Mouse (Mus musculus) right cerebral cortex, adult 2 months (tissue): ENCODE measurements around the gene Pik3c2a.

ENCODE experiments used
- DNase-seq, 2 experiments: peaks; one replicate each; pipeline ENCODE4 v3.0.0; 2021 to 2022; ENCODE audit warnings: low spot score in 2 of 2

Gene Pik3c2a

DNA sequence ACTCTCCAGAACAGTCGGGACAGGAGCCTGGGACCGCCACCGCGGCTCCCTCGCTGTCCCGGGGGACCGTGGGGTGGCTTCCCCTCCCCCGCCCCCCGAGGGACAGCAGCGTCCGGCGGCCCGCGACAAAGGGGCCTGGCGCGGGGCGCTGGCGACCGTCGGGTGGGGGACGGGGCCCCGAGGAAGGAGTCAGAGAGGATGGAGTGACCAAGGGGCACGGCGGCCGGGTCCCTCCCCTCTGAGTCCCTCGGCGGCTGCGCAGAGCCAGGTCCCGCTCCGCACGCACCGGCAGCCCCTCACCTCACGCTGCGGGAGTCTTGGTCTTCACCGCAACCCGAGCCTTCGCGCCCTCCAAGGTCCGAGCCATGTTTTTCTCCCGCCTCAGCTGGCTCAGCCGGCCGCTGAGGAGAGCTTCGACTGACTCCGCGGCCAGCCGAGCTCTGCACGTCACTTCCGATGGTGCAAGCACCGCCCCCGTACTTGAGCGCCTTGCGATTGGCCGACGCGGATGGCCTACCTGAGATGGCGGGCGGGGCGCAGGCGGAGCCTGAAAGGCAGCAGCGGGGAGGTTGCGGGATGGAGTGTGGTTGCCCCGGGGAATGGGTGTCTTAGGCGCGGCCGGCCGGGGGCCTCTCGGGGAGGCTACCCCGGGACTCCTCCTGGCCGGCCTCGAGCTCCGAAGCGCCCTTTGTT, at the start of gene Pik3c2a:
Gene Pik3c2a (minus strand): TSS at position 446 of the 693 bp plus-strand sequence.
- DNase-seq: peak; percentile 96 to 97

- no peak for DNase-seq
Measured at GRCm38 (mm10) chr7:116491113-116491512, 47.9 kb upstream of the Pik3c2a start.

DNA sequence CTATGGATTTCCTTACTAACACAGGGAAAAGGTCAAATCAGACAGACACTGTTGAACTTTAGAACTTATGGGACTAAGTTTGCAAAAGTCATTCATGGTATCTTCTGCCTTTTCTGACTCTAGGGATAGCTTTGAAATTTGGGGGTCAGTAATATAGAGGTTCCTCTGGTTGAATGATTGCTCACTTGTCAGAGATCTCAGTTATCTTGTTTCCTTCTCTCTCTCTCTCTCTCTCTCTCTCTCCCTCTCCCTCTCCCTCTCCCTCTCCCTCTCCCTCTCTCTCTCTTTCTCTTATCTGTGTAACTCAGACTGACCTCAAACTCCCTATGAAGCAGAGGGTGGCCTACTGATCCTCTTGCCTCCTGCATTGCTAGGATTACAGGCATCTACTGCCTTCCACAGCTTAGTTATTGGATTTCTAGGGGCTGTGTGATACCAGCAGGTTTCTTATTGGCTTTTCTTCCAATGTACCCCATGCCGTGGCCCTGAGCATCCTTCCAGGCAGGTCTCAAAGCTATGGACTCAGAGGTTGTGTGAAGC, 41.9 kb upstream of the Pik3c2a start:
- no peak for DNase-seq

DNA sequence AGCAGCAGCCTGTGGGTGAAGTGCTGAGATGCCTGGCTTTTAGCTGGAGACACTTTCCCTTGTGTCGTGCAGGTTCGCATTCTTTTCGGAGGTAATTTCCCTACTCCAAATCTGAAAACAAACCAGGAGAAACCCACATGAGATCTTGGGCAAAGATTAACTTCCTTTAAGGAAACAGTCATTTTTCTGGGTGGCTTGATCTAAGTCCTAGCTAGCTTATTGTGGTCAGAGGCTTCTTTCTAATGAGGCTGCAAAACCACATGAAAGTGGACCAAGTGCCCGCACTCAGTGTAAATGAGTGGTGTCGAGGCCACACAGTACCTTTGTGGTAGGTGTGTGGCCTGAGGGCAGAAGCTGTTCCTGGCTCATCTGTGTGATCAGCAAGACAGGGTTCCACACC, 41.0 kb upstream of the Pik3c2a start:
- no peak for DNase-seq

DNA sequence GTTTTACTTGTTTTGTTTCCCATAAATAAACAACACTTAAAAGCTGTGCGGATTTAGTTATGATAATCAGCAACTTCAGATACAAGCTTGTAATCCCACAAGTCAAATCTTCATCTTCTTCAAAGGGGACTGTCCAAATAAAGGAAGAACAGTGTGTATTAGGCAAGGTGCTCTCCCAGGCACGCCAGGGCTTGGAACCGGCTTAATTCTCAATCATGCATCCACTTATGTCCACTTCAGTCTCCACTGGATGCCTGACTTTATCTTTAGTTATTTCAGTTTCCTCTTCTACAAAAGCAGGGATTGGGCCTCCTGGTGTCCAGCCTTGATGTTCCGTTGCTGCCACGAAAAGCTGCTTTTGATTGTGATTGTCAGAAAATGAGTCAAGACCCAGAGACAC, 40.5 kb upstream of the Pik3c2a start:
- no peak for DNase-seq

- DNase-seq: no peak
Measured at GRCm38 (mm10) chr7:116483106-116483505, 39.9 kb upstream of the Pik3c2a start.

- DNase-seq: no peak
Measured at GRCm38 (mm10) chr7:116476264-116476663, 33.0 kb upstream of the Pik3c2a start.

DNA sequence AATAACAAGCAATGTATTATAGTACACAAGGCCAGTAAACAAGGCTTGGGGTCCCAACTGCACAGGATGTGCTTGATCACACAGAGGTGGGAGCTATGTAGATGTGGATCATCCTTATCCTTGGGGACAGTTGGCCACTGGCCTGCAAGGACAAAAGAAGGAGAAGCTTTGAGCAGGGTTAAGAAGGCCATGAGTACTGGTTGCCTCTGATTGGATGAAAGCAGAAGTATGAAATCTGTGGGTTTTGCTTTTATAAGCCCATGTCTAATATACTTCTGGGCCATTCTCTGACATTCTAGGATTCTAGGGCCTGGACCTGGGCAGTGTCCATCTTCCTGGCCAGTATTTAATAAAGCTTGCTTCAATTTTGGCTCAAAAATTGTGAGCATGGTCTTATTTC, 32.6 kb upstream of the Pik3c2a start:
- DNase-seq: no peak

DNA sequence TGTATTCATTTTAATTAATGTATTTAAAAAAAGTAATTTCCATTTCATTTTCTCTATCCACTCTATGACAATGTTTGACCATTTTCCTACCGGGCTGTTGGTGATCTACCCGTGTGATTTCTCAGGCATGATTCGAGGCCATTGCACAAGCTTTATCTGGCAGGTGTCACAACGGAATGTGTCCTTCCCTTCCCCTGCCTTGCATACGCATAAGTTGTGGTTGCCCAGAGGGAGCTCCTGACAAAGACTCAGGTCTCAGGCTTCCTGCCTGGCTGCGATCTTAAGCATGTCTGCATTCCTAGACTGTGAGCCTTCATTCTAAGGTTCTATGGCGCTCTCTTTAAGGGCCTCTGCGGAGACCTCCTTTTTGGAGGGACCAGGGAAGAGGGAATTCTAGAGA, 18.9 kb upstream of the Pik3c2a start:
- DNase-seq: no peak

- peak; percentile 12 to 14 for DNase-seq
Measured at GRCm38 (mm10) chr7:116458985-116459441, 15.8 kb upstream of the Pik3c2a start.

DNA sequence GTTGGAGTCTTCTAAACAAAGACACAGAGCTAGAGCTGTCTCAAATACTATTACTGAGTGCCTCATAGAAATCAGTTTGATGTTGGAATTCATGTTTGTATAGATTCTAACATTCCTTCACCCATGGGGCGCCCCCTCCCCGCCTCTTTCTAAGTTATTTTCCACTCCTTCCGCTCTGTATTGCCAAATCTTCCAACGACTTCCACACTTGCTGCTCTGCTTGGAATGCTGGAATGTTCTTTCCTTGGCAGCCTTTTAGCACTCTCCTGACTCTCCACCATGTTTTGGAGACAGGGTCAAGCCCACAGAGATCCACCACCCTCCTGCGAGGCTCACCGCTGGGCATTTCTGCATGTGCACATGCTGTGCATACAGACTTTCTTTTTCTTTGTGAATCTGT, 14.1 kb upstream of the Pik3c2a start:
- no peak for DNase-seq

- no peak for DNase-seq
Measured at GRCm38 (mm10) chr7:116456964-116457363, 13.7 kb upstream of the Pik3c2a start.

GRCm38 (mm10) chr7:116446645-116447044, 3.4 kb upstream of the Pik3c2a start:
- no peak for DNase-seq

DNA sequence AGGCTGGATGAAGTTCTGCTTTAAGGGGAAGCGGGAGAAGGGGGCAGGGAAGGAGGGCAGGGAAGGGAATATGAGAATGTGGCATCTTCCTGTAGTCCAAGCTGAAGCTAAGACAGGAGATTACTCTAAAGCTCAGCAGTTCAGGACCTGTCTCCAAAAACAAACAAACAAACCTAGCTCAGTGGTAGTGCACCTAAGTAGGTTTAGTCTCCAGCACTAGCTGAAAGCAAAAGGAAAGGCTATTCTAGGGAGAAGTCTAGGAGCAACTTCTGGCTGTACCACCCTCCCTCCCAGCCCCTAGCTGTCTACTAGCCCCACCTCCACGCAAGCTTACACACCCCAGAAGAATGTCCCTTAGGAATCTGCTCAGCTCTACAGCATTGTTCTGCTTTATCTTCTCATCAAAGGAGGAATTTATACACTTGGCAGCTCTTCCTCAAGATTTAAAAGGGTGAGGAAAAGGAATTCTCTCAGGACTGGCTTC, 1.1 kb upstream of the Pik3c2a start:
- no peak for DNase-seq

GRCm38 (mm10) chr7:116443697-116444325, 562 bp upstream of the Pik3c2a start:
- peak in 1 of 2 experiments; percentile 36 for DNase-seq

GRCm38 (mm10) chr7:116442226-116442625, 1.0 kb downstream of the Pik3c2a start:
- no peak for DNase-seq

GRCm38 (mm10) chr7:116441346-116441745, 1.9 kb downstream of the Pik3c2a start:
- no peak for DNase-seq

DNA sequence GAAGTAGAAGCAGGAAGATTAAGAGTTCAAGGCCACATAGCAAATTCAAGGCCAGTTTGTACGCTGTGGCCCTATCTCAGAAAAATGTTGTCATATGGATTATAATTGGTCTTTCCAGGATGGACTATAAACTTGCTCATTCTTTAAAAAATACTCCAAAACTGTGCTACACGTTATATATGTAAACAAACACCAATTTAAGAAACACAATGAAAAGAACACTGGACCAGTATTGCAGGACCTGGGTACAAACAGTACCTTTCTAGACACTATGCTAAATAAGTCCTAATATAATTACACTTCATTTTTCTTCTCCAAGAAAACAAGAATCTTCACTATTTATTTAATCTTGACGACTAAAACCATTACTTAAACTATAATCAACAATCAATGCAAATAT, 11.6 kb downstream of the Pik3c2a start:
- no peak for DNase-seq

- DNase-seq: no peak
Measured at GRCm38 (mm10) chr7:116430926-116431325, 12.3 kb downstream of the Pik3c2a start.

DNA sequence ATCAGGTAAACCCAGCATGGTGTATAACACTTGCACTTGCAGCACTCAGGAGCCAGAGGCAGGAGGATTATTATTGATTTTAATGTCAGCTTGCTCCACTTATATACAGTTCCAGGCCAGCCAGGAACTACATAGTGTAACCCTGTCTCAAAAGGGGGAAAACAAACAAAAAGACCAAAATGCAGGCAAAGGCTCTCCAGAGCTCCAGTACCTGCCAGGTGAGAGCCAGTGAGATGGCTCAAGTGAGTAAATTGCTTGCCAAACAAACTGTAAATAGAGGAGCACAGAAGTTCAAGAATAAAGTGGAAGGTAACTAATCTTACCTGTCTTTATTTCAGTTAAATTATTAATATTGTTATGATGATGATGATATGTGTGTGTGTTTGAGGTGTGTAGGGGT, 16.0 kb downstream of the Pik3c2a start:
- DNase-seq: no peak

GRCm38 (mm10) chr7:116425771-116426170, 17.5 kb downstream of the Pik3c2a start:
- no peak for DNase-seq

DNA sequence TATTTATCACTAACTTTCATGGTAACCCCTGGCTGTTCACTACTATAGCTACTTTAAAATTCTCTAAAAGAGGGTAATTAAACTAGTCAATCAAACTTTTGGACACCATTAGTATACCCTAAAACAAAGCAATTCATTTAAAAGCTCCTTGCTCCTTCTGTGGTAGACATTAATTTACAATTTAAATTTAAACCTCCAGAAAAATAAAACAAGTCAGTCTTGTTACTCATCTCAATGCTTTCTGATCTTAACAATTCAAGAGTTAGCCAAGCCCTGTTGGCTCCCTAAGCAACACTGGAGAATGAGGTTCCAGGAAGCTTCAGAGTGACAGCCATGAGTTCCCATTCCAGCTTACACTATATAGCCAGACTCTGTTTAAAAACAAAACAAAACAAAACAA, 22.2 kb downstream of the Pik3c2a start:
- DNase-seq: no peak

DNA sequence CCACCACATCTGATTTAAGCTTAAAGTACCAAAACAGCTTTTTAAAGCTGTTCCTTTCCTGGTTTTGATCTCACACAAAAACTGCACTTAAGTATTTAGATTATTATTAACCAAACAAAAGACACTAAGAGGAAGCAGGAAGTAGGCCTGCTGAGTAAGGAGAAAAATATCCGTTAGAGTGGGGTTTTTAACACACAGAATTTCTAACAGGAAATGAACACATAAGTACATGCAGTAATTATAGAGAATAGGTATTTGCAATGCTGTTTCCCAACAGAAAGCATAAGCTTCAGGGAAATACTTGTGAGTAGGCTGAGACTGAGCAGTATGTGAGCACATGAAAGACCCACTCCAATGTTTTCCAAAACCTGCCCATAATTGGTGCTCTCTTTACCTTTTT, 33.8 kb downstream of the Pik3c2a start:
- DNase-seq: no peak
